Mouse (Mus musculus): ENCODE data around the gene Slc6a11.

DNA sequence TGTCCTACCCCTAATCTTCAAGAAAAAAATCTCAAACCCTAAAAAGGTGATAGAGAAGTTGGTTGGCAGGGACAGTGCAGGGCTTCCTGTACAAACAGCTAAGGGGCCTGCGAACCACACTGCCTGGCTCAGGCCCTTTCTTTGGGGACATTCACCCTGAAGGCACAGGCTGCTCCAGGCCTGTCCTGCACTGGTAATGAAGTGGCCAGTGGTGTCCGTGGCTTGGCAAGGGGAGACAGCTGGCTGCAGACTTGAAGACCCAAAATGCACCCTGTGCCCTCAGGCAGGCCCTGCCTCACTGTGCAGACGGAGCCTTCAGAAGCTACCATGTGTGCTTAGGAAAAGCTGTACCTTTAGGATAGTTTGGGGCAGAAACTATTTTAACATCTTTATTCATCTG, 1.4 kb downstream of the Slc6a11 start:
- TF ChIP-seq CTCF (IDR thresholded peaks at IDR 0.05; ENCODE audit: low read depth, low read length) (no peak), POLR2A (IDR thresholded peaks at IDR 0.05; ENCODE audit: extremely low read depth, insufficient read depth, low read length) (no peak)
